Mouse (Mus musculus): ENCODE data around the gene Rasl10a. TPM values are rescaled to one million over a fixed set of nuclear protein-coding genes. Genes with fewer than 3 reads are reported as not detected.

The Rasl10a gene
- total RNA-seq, 1 experiment from 2014 or later = not detected

- ATAC-seq (replicated peaks in 1 of 2; ENCODE audit: insufficient read depth in 1 of 2, low FRiP score in 2 of 2, low TSS enrichment in 1 of 2, low read depth in 1 of 2, poor library complexity in 2 of 2, severe bottlenecking in 2 of 2) = no peak
Observed at GRCm38 (mm10) chr11:5100283-5100682, 42.4 kb downstream of the Rasl10a start.

GRCm38 (mm10) chr11:5100801-5101200 lies 42.9 kb downstream of the Rasl10a start:
- no peak for ATAC-seq (replicated peaks in 1 of 2; ENCODE audit: insufficient read depth in 1 of 2, low FRiP score in 2 of 2, low TSS enrichment in 1 of 2, low read depth in 1 of 2, poor library complexity in 2 of 2, severe bottlenecking in 2 of 2)

- no peak for ATAC-seq (replicated peaks in 1 of 2; ENCODE audit: insufficient read depth in 1 of 2, low FRiP score in 2 of 2, low TSS enrichment in 1 of 2, low read depth in 1 of 2, poor library complexity in 2 of 2, severe bottlenecking in 2 of 2)
Observed at GRCm38 (mm10) chr11:5101641-5102040, 43.7 kb downstream of the Rasl10a start.

- no peak for ATAC-seq (replicated peaks in 1 of 2; ENCODE audit: insufficient read depth in 1 of 2, low FRiP score in 2 of 2, low TSS enrichment in 1 of 2, low read depth in 1 of 2, poor library complexity in 2 of 2, severe bottlenecking in 2 of 2)
Observed at GRCm38 (mm10) chr11:5102384-5102783, 44.5 kb downstream of the Rasl10a start.

- ATAC-seq (replicated peaks in 1 of 2; ENCODE audit: insufficient read depth in 1 of 2, low FRiP score in 2 of 2, low TSS enrichment in 1 of 2, low read depth in 1 of 2, poor library complexity in 2 of 2, severe bottlenecking in 2 of 2) = no peak
Observed at GRCm38 (mm10) chr11:5103986-5104509, 46.1 kb downstream of the Rasl10a start.

- no peak for ATAC-seq (replicated peaks in 1 of 2; ENCODE audit: insufficient read depth in 1 of 2, low FRiP score in 2 of 2, low TSS enrichment in 1 of 2, low read depth in 1 of 2, poor library complexity in 2 of 2, severe bottlenecking in 2 of 2)
Observed at GRCm38 (mm10) chr11:5109441-5109840, 51.5 kb downstream of the Rasl10a start.

Other genes starting within 250 kb of the Rasl10a start
- 52.9 and 80.7 TPM in 2 replicates for gene Nf2, start 208.6 kb upstream of the Rasl10a start, total RNA-seq (2017)
- 20.9 and 34.7 TPM in 2 replicates for gene Nipsnap1, start 184.2 kb upstream of the Rasl10a start, total RNA-seq (2017)
- gene Thoc5, start 162.8 kb upstream of the Rasl10a start, total RNA-seq (2017) = 43.1 and 49.8 TPM in 2 replicates
- 11.9 and 19.6 TPM in 2 replicates for gene Nefh, start 110.1 kb upstream of the Rasl10a start, total RNA-seq (2017)
- gene Ap1b1, start 71.3 kb upstream of the Rasl10a start, total RNA-seq (2017) = 45.0 and 80.8 TPM in 2 replicates
- 1.2 and 1.7 TPM in 2 replicates for gene Gas2l1, start 7.2 kb downstream of the Rasl10a start, total RNA-seq (2017)
- 18.3 and 31.9 TPM in 2 replicates for gene Rhbdd3, start 40.8 kb downstream of the Rasl10a start, total RNA-seq (2017)
- gene Ewsr1, start 41.1 kb downstream of the Rasl10a start, total RNA-seq (2017) = 658 and 663 TPM in 2 replicates
- 16.0 and 16.7 TPM in 2 replicates for gene Emid1, start 94.1 kb downstream of the Rasl10a start, total RNA-seq (2017)
- 6.3 and 8.3 TPM in 2 replicates for gene Kremen1, start 203.4 kb downstream of the Rasl10a start, total RNA-seq (2017)